Mouse (Mus musculus) left cerebral cortex, postnatal 10 days (tissue): Measurements from ENCODE around the gene Angptl4. TPM values are rescaled to one million over a fixed set of nuclear protein-coding genes. Genes with fewer than 3 reads are reported as not detected.
"Not testable (repeated sequence)": the region's sequence is repeated elsewhere in the genome, so short reads cannot be mapped to it uniquely, and the experiment has no call there.

ENCODE experiments used
- DNase-seq, 2 experiments: peaks; one replicate each; pipeline ENCODE4 v3.0.0; 2021 to 2022; ENCODE audit warnings: low spot score in 2 of 2, mixed read lengths in 1 of 2; ENCODE audit errors: extremely low spot score in 1 of 2
- intact Hi-C: fragments of 180-260 bp; cut with DNase I; formaldehyde crosslinking; loops from one replicate; pipeline ENCODE4 v1.15.1; 2025
- total RNA-seq, 2 experiments: library from RNA; stranded (reverse); gene quantifications; 2 replicates each; pipeline ENCODE4 v1.2.3; 2021

The Angptl4 gene
- total RNA-seq, result 1 to 10 TPM; 5.2 to 9.1 TPM

- peak in 1 of 2 experiments; percentile 77 for DNase-seq
- intact Hi-C loops, result no loop called here
These were observed at the start of gene Angptl4 for GRCm38 (mm10) chr17:33781124-33781977. TSS of gene Angptl4 (minus strand) at chr17:33781830.

GRCm38 (mm10) chr17:33829561-33829960 is 47.9 kb upstream of the Angptl4 start:
- intact Hi-C loops, result no loop called here
- peak in 1 of 2 experiments; percentile 34 for DNase-seq

- intact Hi-C loops, result no loop called here
- peak in 1 of 2 experiments; percentile 86 for DNase-seq
These were observed 47.3 kb upstream of the Angptl4 start for GRCm38 (mm10) chr17:33828892-33829291.

- peak; percentile 71 to 72 for DNase-seq
- intact Hi-C loops, result no loop called here
These were observed 45.2 kb upstream of the Angptl4 start for GRCm38 (mm10) chr17:33826850-33827249.

- intact Hi-C loops, result no loop called here
These were observed 43.8 kb upstream of the Angptl4 start for GRCm38 (mm10) chr17:33825462-33825861.

GRCm38 (mm10) chr17:33824997-33825330 is 43.3 kb upstream of the Angptl4 start:
- intact Hi-C loops, DNase-seq: not testable (repeated sequence)

More at GRCm38 (mm10) chr17:33825462-33825861, 43.8 kb upstream of the Angptl4 start:
- no peak for DNase-seq

- intact Hi-C loops, result no loop called here
- peak; percentile 97 to 99 for DNase-seq
These were observed 42.7 kb upstream of the Angptl4 start, which contains the start of the genes Rps28 and Ndufa7 for GRCm38 (mm10) chr17:33824084-33824996. TSS of gene Rps28 (minus strand) at chr17:33824562. TSS of gene Ndufa7 (plus strand) at chr17:33824572.

- intact Hi-C loops, DNase-seq: not testable (repeated sequence)
These were observed 41.5 kb upstream of the Angptl4 start for GRCm38 (mm10) chr17:33823171-33823570.

GRCm38 (mm10) chr17:33822436-33822959 is 40.9 kb upstream of the Angptl4 start:
- no peak for DNase-seq

GRCm38 (mm10) chr17:33817969-33818643 is 36.5 kb upstream of the Angptl4 start:
- peak in 1 of 2 experiments; percentile 47 for DNase-seq
- intact Hi-C loops, result no loop called here

More at GRCm38 (mm10) chr17:33822436-33822959, 40.9 kb upstream of the Angptl4 start:
- intact Hi-C loops, result no loop called here

- intact Hi-C loops, result no loop called here
- DNase-seq, result peak; percentile 88 to 95
These were observed 35.7 kb upstream of the Angptl4 start for GRCm38 (mm10) chr17:33817184-33817968.

GRCm38 (mm10) chr17:33816612-33817011 is 35.0 kb upstream of the Angptl4 start:
- intact Hi-C loops, result no loop called here
- no peak for DNase-seq

GRCm38 (mm10) chr17:33815399-33815798 is 33.8 kb upstream of the Angptl4 start:
- intact Hi-C loops, result no loop called here
- no peak for DNase-seq

GRCm38 (mm10) chr17:33812990-33813389 is 31.4 kb upstream of the Angptl4 start:
- intact Hi-C loops, result no loop called here

GRCm38 (mm10) chr17:33812475-33812874 is 30.8 kb upstream of the Angptl4 start:
- peak in 1 of 2 experiments; percentile 35 for DNase-seq
- intact Hi-C loops, result no loop called here

More at GRCm38 (mm10) chr17:33812990-33813389, 31.4 kb upstream of the Angptl4 start:
- DNase-seq, result peak in 1 of 2 experiments; percentile 79

GRCm38 (mm10) chr17:33811142-33811516 is 29.5 kb upstream of the Angptl4 start:
- intact Hi-C loops, result no loop called here
- DNase-seq, result no peak

GRCm38 (mm10) chr17:33810334-33811141 is 28.9 kb upstream of the Angptl4 start, which contains the start of gene Kank3:
TSS of gene Kank3 (plus strand) at chr17:33810519.
- DNase-seq, result peak; percentile 95 to 97
- intact Hi-C loops, result no loop called here
